Mouse (Mus musculus) thymus, postnatal 4 days (tissue): ENCODE measurements around the gene Serpinb6a.

Source experiments
- DNase-seq: peaks from one replicate; pipeline ENCODE4 v3.0.0; 2021

Gene Serpinb6a

GRCm38 (mm10) chr13:34002058-34003006 is at the start of gene Serpinb6a, which contains the start of gene Ripk1:
Serpinb6a (minus strand) TSS chr13:34002794.
Ripk1 (plus strand) TSS chr13:34002363.
- DNase-seq, result peak; percentile 97

- no peak for DNase-seq
Measured at GRCm38 (mm10) chr13:34051692-34052091, 49.1 kb upstream of the Serpinb6a start.

- DNase-seq, result no peak
Measured at GRCm38 (mm10) chr13:34050479-34050878, 47.9 kb upstream of the Serpinb6a start.

GRCm38 (mm10) chr13:34047526-34047925 is 44.9 kb upstream of the Serpinb6a start:
- DNase-seq, result no peak

GRCm38 (mm10) chr13:34046421-34047012 is 43.9 kb upstream of the Serpinb6a start:
- DNase-seq, result peak; percentile 73

GRCm38 (mm10) chr13:34045511-34046249 is 43.1 kb upstream of the Serpinb6a start:
- DNase-seq, result no peak

- DNase-seq, result no peak
Measured at GRCm38 (mm10) chr13:34043716-34044393, 41.3 kb upstream of the Serpinb6a start.

GRCm38 (mm10) chr13:34040091-34040490 is 37.5 kb upstream of the Serpinb6a start:
- DNase-seq, result no peak

- no peak for DNase-seq
Measured at GRCm38 (mm10) chr13:34038901-34039341, 36.3 kb upstream of the Serpinb6a start.

- DNase-seq, result no peak
Measured at GRCm38 (mm10) chr13:34038056-34038432, 35.5 kb upstream of the Serpinb6a start.

GRCm38 (mm10) chr13:34037172-34038055 is 34.8 kb upstream of the Serpinb6a start, which contains the start of gene Bphl:
Bphl (plus strand) TSS chr13:34037597.
- DNase-seq, result peak; percentile 96

GRCm38 (mm10) chr13:34036726-34037125 is 34.1 kb upstream of the Serpinb6a start:
- no peak for DNase-seq

- DNase-seq, result no peak
Measured at GRCm38 (mm10) chr13:34035424-34035823, 32.8 kb upstream of the Serpinb6a start.

GRCm38 (mm10) chr13:34032041-34032440 is 29.4 kb upstream of the Serpinb6a start:
- no peak for DNase-seq

GRCm38 (mm10) chr13:34021998-34022397 is 19.4 kb upstream of the Serpinb6a start:
- DNase-seq, result no peak

- DNase-seq, result no peak
Measured at GRCm38 (mm10) chr13:34018521-34018920, 15.9 kb upstream of the Serpinb6a start.

- no peak for DNase-seq
Measured at GRCm38 (mm10) chr13:34016927-34017569, 14.5 kb upstream of the Serpinb6a start.

GRCm38 (mm10) chr13:34007234-34007633 is 4.6 kb upstream of the Serpinb6a start:
- no peak for DNase-seq

- peak; percentile 29 for DNase-seq
Measured at GRCm38 (mm10) chr13:34003058-34003457, 464 bp upstream of the Serpinb6a start.

GRCm38 (mm10) chr13:33995197-33995596 is 7.4 kb downstream of the Serpinb6a start:
- peak; percentile 76 for DNase-seq

GRCm38 (mm10) chr13:33989625-33990024 is 13.0 kb downstream of the Serpinb6a start:
- no peak for DNase-seq
